Mouse (Mus musculus): ENCODE data around the gene Gm21987. TPM values are rescaled to one million over a fixed set of nuclear protein-coding genes. Genes with fewer than 3 reads are reported as not detected.

The Gm21987 gene
- total and polyA plus RNA-seq, 3 experiments, result not detected

DNA sequence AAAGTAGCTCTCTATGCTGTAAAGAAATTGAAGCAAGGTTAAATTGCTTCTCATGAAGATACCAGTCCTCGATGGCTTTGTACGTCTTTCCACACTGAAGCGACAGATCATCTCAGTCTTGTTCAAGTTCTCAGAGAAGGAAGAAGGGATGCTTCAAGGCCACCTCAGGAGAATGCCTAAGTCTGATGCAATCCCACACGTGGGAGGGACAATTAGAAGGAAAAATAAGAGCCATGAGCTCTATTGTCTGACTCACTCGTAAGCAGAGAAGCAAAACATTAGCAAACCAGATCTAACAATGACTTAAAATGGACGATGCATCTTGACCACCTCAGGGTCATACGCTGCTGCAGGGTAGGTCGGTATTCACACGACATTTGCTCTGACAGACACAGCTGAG is 28.3 kb upstream of the Gm21987 start:
- no peak overlapping the region for H3K4me3 ChIP-seq (ENCODE audit: control insufficient read depth in 1 of 2, insufficient read depth in 1 of 2, low read depth in 2 of 2, low read length in 2 of 2)
- no peaks in the 10 kb centered on the region for H3K79me2 ChIP-seq (ENCODE audit: control insufficient read depth, insufficient read depth, low read length, poor library complexity)
- H3K27me3 ChIP-seq (ENCODE audit: control insufficient read depth in 1 of 2, insufficient read depth in 2 of 2, low read length in 2 of 2), result no peaks in the 10 kb centered on the region; a peak in 3 of 4 replicates
- H3K9me3 ChIP-seq (replicated peaks; ENCODE audit: insufficient read depth, low read length), result no peaks in the 10 kb centered on the region
- H3K27ac ChIP-seq (ENCODE audit: control insufficient read depth, low read depth, low read length), result no peak overlapping the region
- H3K4me1 ChIP-seq (ENCODE audit: control insufficient read depth in 1 of 2, insufficient read depth in 2 of 2, low read length in 2 of 2), result no peaks in the 10 kb centered on the region
- H3K9ac ChIP-seq (ENCODE audit: control insufficient read depth, low read depth, low read length, poor library complexity, severe bottlenecking), result no peak overlapping the region
- no peak for TF ChIP-seq MAFK (IDR thresholded peaks at IDR 0.05; ENCODE audit: borderline replicate concordance, low read depth, low read length)
- TF ChIP-seq MYC (IDR thresholded peaks at IDR 0.05; ENCODE audit: low read depth, low read length), result no peak
- no peaks in the 10 kb centered on the region for H3K36me3 ChIP-seq (ENCODE audit: control insufficient read depth in 1 of 2, insufficient read depth in 2 of 2, low read length in 2 of 2)
- DNase-seq (ENCODE audit: low read depth, low spot score), result no peak

DNA sequence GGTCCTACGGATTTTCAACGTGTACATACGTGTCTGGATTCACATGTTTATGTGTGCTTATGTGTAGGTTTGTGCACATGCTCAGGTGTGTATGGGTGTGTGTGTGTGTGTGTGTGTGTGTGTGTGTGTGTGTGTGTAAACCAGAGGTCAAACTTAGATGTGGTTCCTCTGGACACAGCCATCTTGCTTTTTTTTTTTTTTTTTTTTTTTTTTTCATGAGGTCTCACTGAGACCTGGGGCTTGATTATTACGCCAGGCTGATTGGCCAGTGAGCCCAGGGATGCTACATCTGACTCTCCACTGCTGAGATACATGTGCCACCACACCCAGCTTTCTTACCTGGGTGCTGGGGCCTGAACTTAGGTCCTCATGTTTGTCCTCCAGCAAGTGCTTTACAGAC is 27.8 kb upstream of the Gm21987 start:
- no peaks in the 10 kb centered on the region for H3K79me2 ChIP-seq (ENCODE audit: control insufficient read depth, insufficient read depth, low read length, poor library complexity)
- TF ChIP-seq NRF1 (IDR thresholded peaks at IDR 0.05; ENCODE audit: insufficient read depth, low read depth, low read length, poor library complexity, severe bottlenecking) (no peak), ZNF384 (IDR thresholded peaks at IDR 0.05; ENCODE audit: low read depth, low read length) (0 out of 2 replicates have a peak, but pooled peaks have one; percentile 7)
- H3K36me3 ChIP-seq (ENCODE audit: control insufficient read depth in 1 of 2, insufficient read depth in 2 of 2, low read length in 2 of 2), result no peaks in the 10 kb centered on the region
- no peaks in the 10 kb centered on the region for H3K4me1 ChIP-seq (ENCODE audit: control insufficient read depth in 1 of 2, insufficient read depth in 2 of 2, low read length in 2 of 2)
- no peak overlapping the region for H3K27ac ChIP-seq (ENCODE audit: control insufficient read depth, low read depth, low read length)
- no peaks in the 10 kb centered on the region; a peak in 2 of 4 replicates for H3K27me3 ChIP-seq (ENCODE audit: control insufficient read depth in 1 of 2, insufficient read depth in 2 of 2, low read length in 2 of 2)
- DNase-seq (ENCODE audit: low read depth, low spot score), result no peak
- H3K9me3 ChIP-seq (replicated peaks; ENCODE audit: insufficient read depth, low read length), result no peaks in the 10 kb centered on the region
- H3K4me3 ChIP-seq (ENCODE audit: control insufficient read depth in 1 of 2, insufficient read depth in 1 of 2, low read depth in 2 of 2, low read length in 2 of 2), result no peak overlapping the region
- no peak overlapping the region for H3K9ac ChIP-seq (ENCODE audit: control insufficient read depth, low read depth, low read length, poor library complexity, severe bottlenecking)

DNA sequence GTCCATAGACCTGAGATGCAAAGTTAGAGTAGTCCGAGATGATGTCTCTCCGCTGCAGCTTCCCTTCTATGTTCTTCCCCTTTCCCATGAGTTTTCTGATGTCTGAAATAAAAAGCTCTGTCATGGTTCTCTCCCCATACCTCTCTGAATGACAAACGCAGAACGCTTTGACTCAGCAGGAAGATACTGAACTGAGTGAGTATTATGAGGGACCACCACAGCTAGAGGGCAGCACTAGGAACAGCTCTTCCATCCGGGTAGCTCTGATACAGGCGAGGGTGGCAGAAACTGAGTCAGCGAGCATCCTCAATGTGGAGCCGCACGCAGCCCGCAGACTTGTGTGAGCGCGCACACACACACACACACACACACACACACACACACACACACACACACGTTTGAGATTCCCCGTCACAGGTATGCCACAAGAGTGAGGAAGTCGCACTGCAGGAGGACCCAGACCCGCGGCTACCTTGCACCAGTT is 25.3 kb upstream of the Gm21987 start:
- peaks cover 0 to 3% of the 10 kb centered on the region in 2 experiments; a peak in 2 of 4 replicates for H3K27me3 ChIP-seq (ENCODE audit: control insufficient read depth in 1 of 2, insufficient read depth in 2 of 2, low read length in 2 of 2)
- H3K4me3 ChIP-seq (ENCODE audit: control insufficient read depth in 1 of 2, insufficient read depth in 1 of 2, low read depth in 2 of 2, low read length in 2 of 2), result no peak overlapping the region
- no peaks in the 10 kb centered on the region for H3K79me2 ChIP-seq (ENCODE audit: control insufficient read depth, insufficient read depth, low read length, poor library complexity)
- DNase-seq (ENCODE audit: low read depth, low spot score), result peak; percentile 51
- H3K27ac ChIP-seq (ENCODE audit: control insufficient read depth, low read depth, low read length), result no peak overlapping the region
- H3K9ac ChIP-seq (ENCODE audit: control insufficient read depth, low read depth, low read length, poor library complexity, severe bottlenecking), result no peak overlapping the region
- H3K4me1 ChIP-seq (ENCODE audit: control insufficient read depth in 1 of 2, insufficient read depth in 2 of 2, low read length in 2 of 2), result no peaks in the 10 kb centered on the region
- H3K36me3 ChIP-seq (ENCODE audit: control insufficient read depth in 1 of 2, insufficient read depth in 2 of 2, low read length in 2 of 2), result no peaks in the 10 kb centered on the region
- no peaks in the 10 kb centered on the region for H3K9me3 ChIP-seq (replicated peaks; ENCODE audit: insufficient read depth, low read length)
- TF ChIP-seq USF1 (IDR thresholded peaks at IDR 0.05; ENCODE audit: low read depth, low read length) (no peak), UBTF (IDR thresholded peaks at IDR 0.05; ENCODE audit: borderline replicate concordance, insufficient read depth, low read depth, low read length) (no peak), SMC3 (IDR thresholded peaks at IDR 0.05; ENCODE audit: low read depth, low read length) (peak; percentile 79), ZKSCAN1 (IDR thresholded peaks at IDR 0.05; ENCODE audit: low read depth, low read length) (no peak), ETS1 (IDR thresholded peaks at IDR 0.05; ENCODE audit: low read depth, low read length) (no peak), TCF12 (IDR thresholded peaks at IDR 0.05; ENCODE audit: low read depth, low read length) (no peak), JUND (IDR thresholded peaks at IDR 0.05; ENCODE audit: low read depth, low read length) (no peak), MXI1 (IDR thresholded peaks at IDR 0.05; ENCODE audit: low read depth, low read length) (no peak), GATA1 (IDR thresholded peaks at IDR 0.05; ENCODE audit: low read depth, low read length) (no peak), RAD21 (IDR thresholded peaks at IDR 0.05; ENCODE audit: low read depth, low read length) (peak; percentile 56), MAFK (IDR thresholded peaks at IDR 0.05; ENCODE audit: borderline replicate concordance, low read depth, low read length) (no peak), POLR2AphosphoS5 (IDR thresholded peaks at IDR 0.05; ENCODE audit: borderline replicate concordance, low read depth, low read length) (no peak), GABPA (IDR thresholded peaks at IDR 0.05; ENCODE audit: low read depth, low read length) (no peak), ZC3H11A (IDR thresholded peaks at IDR 0.05; ENCODE audit: low read depth, low read length) (no peak), SIN3A (IDR thresholded peaks at IDR 0.05; ENCODE audit: low read length) (no peak), MAX (IDR thresholded peaks at IDR 0.05; ENCODE audit: low read length) (no peak), CHD1 (IDR thresholded peaks at IDR 0.05; ENCODE audit: low read depth, low read length) (no peak), CHD2 (IDR thresholded peaks at IDR 0.05; ENCODE audit: low read length) (no peak), E2F4 (IDR thresholded peaks at IDR 0.05; ENCODE audit: borderline replicate concordance, low read depth, low read length) (no peak), USF2 (IDR thresholded peaks at IDR 0.05; ENCODE audit: borderline replicate concordance in 1 of 2, insufficient read depth in 1 of 2, low read depth in 1 of 2, low read length in 2 of 2) (no peak), POLR2AphosphoS2 (IDR thresholded peaks at IDR 0.05; ENCODE audit: low read length) (no peak), ELF1 (IDR thresholded peaks at IDR 0.05; ENCODE audit: low read depth, low read length) (no peak), TAL1 (IDR thresholded peaks at IDR 0.05; ENCODE audit: low read length) (no peak), TBP (IDR thresholded peaks at IDR 0.05; ENCODE audit: low read depth, low read length) (no peak)

Data from MEL (cell line).